Mouse (Mus musculus) cerebellum, adult (tissue): ENCODE data around the gene Cmtr1.
A peak's percentile ranks its signal among the peaks of the same experiment; 100 is the strongest.
"Not testable (repeated sequence)": the region's sequence is repeated elsewhere in the genome, so short reads cannot be mapped to it uniquely, and the experiment has no call there.

ENCODE experiments used
- ATAC-seq: cut with Nextera tagmentation; 2 replicates; pipeline ENCODE4 v1.9.2; 2017; ENCODE audit warnings: mild to moderate bottlenecking, moderate library complexity, mixed read lengths; ENCODE audit not compliant: insufficient number of reproducible peaks, low FRiP score, low TSS enrichment

Gene Cmtr1

GRCm38 (mm10) chr17:29698421-29698820 is 38.0 kb downstream of the Cmtr1 start:
- ATAC-seq: no peak

GRCm38 (mm10) chr17:29700573-29700972 is 40.2 kb downstream of the Cmtr1 start:
- no peak for ATAC-seq

DNA sequence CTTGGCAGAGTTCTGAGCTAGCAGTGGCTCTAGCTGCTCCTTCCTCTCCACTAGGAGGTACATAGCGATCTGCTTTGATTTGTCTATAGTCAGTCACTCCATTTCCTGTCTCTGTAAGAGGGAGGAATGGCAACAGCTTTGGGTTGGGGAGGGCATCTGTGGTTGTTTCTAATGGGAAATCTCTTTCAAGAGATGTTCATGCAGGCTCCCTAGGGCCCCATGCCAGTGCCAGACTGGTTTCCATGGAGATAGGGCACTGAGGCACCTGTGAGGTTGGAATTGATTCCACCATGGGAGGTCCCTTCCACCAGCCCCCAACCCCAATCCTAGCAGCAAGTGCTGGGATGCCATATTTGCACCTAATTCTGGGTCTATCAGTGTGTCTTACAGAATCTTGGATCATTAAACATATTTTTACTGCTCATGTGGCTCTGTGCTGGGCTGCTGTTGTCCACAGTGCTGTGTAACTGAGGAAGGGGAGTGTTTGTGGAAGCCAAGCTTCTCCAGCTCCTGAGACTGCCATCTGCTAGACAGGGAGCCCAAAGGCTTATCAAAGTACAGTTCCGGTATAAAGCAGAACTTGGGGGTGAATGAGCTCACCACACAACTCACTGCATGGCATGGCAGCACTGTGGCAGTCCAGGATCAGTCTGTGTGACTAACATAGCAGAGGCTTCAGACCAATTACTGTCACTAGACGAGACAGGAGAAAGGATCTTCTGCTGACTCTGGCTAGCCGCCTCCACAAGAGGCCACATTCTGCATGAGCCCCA is 42.7 kb downstream of the Cmtr1 start:
- ATAC-seq: no peak

DNA sequence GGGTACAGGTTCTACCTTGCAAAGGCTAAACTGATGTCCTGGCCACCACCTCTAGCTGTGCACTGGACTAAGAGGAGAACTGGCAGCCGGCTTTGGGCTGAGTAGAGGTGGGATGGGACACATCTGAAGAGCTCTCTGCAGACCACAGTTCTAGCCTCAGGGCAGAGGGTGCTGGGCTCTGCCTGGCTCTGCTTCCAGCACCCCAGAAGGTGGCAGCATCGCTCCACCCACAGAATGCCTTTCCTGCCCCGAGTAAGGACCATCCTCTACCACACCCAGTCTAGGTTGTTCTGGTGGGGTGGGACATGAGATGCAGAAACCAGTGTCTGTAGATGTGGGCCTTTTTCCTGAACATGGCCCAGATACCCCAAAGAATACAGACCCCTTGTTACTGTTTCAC is 44.4 kb downstream of the Cmtr1 start:
- ATAC-seq: peak; percentile 41; the same call in 1 of the 2 replicates

DNA sequence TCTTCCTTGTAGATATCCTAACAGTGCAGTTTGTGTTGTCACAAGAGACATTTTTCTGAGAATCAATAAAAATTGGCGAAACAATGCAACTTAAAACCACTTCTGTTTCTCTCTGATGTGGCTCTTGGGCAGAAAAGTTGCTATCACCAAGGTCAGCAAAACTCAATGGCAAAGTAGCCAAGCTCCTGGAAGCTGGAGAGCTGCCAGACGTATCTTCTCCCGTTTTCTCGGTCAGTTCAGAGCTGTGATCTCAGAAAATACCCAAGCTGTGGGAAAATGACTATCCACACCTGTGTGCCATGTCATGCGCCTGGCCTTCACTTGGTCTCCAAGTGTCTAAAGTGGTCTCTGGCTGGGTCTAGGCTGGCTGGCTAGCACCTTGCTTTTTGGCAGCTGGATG is 45.5 kb downstream of the Cmtr1 start:
- no peak for ATAC-seq

DNA sequence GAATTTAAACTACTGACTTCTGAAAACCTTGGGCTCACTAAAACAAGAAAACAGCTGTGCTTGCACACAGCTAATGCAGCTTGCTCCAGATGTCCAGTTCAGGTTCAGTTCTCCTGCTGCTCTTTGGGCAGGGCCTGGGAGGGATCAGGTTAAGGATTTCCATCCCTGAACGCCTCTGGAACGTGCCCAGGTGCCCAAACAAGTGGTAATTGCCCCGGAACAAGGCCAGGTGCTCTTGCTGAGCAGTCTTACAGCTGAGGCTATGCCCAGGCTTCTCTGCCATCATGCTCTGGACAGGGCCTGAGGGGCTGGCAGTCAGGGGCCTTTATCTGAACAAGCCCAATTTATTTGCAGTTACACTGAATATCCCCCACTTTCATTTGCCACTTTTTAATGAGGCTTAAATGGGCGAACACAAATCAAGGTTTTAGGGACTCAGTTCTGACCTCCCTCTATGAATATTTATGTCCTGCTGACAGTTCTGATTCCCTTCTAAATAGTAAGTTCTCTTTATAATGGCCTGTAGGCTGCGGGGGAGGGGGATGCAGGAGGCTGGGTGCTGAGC is 46.7 kb downstream of the Cmtr1 start:
- ATAC-seq: no peak

DNA sequence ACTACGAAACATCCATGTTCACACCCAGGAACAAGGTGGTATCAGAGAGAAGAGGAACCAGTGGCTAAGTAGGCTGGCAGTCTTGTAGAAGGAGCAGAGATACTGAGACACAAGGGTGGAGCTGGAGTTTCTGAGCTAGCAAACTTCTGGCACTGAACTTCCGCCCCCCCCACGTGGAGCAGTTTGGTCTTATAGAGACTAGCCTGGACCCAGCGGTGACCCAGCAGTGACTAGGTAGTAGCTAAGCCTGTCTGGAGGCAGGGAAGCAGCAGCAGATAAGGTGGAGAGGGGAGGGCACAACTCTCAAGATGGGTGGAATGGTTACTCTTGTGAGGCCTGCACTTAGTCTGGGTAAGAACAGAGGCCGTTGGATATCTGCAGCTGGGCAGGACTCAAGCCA is 48.4 kb downstream of the Cmtr1 start:
- ATAC-seq: no peak

DNA sequence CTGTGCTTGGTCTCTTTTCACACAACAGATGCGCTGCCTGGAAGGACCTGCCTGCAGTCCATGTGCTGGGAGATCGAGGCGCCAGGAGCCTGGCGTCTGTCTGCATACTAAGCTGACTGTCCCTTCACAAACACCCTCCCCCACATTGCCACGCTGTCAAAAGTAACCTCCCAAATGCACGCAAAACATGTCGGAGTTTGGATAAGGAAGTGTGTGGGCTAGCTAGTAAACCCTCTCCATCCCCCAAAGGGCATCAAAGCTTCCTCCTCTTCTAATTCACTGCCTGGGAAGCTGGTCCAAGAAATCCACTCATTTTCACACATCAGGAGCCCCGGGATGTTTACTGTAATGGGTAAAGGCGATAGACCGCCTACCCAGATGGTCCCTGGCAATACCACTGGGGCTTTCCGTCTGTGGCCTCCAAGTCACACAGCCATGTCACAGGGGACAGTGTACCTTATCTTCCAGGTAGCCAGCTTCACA is 50.2 kb downstream of the Cmtr1 start:
- ATAC-seq: no peak

GRCm38 (mm10) chr17:29711076-29711744 is 50.8 kb downstream of the Cmtr1 start:
- peak; percentile 29; the same call in 1 of the 2 replicates for ATAC-seq

DNA sequence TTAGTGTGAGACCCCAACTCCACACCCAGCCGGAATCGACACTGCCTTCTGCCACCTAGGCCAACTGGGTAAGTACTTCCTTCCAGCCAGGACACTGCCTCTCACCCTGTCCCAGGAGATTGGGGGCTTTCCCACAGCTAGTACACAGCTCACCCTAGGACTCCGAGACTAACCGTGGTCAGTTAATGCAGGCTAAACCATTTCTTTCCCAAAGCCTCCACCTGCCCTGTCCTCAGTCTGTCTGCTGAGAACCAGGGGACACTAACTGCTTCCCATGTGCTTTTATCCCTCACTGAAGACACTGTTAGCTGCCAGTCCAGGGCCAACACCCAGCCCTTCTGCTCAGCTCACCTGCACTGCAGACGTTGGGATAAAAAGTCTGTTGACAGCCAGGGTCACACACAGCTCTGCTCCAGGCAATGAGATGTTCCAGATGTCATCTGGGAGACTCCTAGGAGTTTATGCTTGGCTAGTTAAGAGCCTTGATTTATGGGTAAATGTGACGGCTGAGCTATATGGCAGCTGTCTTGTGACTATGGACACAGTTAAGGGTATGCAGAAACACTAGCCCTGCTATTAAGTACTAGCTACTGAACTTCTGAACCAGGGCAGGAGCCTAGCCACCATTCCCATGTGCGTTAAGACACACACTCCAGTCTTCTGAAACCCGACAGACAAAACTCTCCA is 51.5 kb downstream of the Cmtr1 start:
- 0 out of 2 replicates have a peak, but pooled peaks have one; percentile 5 for ATAC-seq

GRCm38 (mm10) chr17:29712565-29712964 is 52.2 kb downstream of the Cmtr1 start:
- ATAC-seq: no peak

- ATAC-seq: not testable (repeated sequence)
These were observed 53.3 kb downstream of the Cmtr1 start for GRCm38 (mm10) chr17:29713734-29714133.

- ATAC-seq: peak; percentile 90
These were observed 56.5 kb downstream of the Cmtr1 start, which contains the start of gene Ccdc167 for GRCm38 (mm10) chr17:29716732-29717445. Gene Ccdc167 (minus strand): TSS chr17:29717044.

GRCm38 (mm10) chr17:29718660-29719059 is 58.3 kb downstream of the Cmtr1 start:
- no peak for ATAC-seq

DNA sequence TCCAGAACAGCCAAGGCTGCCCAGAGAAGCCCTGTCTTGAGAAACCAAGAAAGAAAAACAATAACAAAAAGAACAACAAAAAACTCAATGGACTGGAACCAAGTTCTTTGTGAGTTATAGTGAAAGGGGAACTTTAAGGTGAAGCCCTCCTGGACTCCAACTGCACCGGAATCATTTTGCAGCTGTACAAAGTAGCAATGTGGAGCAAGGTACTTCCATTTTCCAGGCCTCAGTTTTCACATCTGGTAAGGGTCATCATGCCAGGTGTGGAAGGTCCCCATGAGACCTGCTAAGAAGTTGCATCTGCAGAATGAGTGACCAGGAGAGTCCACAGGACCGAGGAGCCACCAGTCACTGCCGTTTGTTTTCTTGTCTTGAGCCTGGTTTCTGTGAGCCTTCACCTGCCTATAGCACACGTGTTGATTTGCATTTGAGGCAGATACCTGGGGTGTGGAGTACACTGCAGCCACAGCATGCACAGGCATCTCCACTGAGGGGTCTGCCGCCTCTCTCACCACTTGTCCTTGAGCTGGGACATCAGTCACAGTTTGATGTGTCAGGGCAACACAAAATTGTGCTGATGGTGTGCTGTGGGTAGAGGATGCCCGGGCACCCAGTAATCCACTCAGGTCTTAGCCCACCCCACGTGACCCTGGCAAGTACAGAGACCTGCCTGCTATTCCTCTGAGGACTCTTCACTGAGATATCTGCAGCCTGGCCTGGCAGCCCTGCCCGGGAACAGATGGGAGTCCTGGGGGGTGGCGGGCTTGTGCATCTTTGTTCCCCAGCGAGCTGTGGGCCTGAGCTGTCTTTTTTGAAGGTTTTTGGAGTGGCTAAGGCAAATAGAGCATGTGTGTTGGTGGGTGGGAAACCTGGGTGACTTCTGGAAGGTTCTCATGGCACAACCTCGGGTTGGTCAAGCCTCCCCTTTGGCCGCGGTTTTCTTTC is 59.5 kb downstream of the Cmtr1 start:
- ATAC-seq: peak; percentile 65

- no peak for ATAC-seq
These were observed 60.5 kb downstream of the Cmtr1 start for GRCm38 (mm10) chr17:29720755-29721365.

- no peak for ATAC-seq
These were observed 64.2 kb downstream of the Cmtr1 start for GRCm38 (mm10) chr17:29724610-29725009.

GRCm38 (mm10) chr17:29725027-29725620 is 64.7 kb downstream of the Cmtr1 start:
- no peak for ATAC-seq
